Mouse (Mus musculus) ovary, postnatal 14 days (tissue): ENCODE results near the gene Gm17571.
A peak's percentile ranks its signal among the peaks of the same experiment; 100 is the strongest.

Experiments
- DNase-seq: peaks from one replicate; pipeline ENCODE4 v3.0.0; 2022; ENCODE audit warnings: low spot score

Gm17571 gene

DNA sequence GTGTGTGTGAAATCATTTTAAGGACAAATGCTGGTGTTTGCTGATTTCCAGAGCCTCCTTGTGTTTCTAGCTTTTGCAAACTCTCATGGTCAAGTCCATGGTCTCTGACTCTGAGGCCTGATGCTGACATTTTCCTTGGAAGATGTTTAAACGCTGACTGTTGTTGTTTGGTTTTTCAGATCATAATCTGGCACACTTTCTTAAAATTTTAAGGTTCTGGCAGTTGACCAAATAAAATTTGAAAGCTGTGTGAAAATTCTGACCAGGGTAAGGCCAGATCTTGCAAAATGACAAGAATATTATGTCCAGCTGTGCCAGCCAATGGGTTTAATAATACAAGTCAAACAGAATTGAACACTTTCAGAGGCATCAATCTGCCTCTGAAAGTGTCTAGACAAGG is 8.7 kb upstream of the Gm17571 start:
- DNase-seq, result no peak

DNA sequence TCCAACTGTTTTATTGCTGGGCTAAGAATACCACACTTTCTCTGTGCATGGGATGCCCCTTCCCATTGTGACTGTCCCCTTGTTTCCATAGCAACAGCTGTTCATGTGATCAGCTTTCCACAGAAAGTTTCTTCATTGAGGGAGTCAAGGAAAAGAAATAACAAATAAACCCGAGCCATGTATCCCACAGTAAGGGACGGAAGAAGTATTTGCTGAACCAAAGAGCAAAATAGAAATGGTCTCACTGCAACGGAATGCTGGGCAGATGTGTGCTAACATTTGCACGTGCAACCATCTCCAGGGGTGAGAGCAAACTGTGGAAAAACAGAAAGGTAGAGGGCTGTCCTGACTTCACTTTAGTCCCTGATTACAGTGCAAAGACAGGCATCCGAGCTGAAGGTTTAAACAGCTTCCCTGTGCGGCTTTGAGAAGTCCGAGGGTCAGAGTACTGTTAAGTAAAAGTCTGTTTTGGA is 8.1 kb upstream of the Gm17571 start:
- DNase-seq, result no peak

DNA sequence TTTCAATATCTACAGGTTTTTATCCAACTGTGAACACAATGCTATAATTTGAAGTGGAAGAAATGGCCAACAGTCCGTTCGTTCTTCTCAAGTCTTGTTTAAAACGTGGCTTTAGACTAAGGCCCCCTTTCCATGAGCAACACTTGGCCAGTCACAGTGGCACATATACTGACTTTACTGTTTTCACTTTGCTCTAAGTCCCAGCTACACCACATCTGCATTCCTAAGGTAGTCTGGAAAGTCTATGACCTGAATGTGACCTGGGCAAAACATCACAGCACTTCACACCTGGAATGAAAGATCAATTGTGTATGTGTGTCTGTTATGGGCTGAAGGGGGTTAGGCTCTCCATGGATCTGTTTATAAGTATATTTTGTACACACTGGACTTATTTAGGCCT is 2.2 kb upstream of the Gm17571 start:
- DNase-seq, result no peak

DNA sequence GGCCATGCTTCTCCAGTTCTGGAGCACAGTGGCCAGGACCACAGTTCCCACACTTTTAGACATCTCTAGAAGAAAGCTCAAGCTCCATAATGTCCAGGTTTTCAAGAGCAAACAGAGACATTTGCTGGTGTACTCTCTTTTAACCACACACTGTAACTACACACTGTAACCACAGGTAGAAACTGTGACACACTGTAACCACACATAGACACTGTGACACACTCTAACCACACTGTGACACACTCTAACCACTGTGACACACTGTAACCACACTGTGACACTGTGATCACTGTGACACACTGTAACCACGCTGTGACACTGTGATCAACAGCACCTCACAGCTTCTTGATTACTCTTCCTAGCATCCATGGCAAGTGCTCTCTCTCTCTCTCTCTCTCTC is 317 bp downstream of the Gm17571 start:
- no peak for DNase-seq

DNA sequence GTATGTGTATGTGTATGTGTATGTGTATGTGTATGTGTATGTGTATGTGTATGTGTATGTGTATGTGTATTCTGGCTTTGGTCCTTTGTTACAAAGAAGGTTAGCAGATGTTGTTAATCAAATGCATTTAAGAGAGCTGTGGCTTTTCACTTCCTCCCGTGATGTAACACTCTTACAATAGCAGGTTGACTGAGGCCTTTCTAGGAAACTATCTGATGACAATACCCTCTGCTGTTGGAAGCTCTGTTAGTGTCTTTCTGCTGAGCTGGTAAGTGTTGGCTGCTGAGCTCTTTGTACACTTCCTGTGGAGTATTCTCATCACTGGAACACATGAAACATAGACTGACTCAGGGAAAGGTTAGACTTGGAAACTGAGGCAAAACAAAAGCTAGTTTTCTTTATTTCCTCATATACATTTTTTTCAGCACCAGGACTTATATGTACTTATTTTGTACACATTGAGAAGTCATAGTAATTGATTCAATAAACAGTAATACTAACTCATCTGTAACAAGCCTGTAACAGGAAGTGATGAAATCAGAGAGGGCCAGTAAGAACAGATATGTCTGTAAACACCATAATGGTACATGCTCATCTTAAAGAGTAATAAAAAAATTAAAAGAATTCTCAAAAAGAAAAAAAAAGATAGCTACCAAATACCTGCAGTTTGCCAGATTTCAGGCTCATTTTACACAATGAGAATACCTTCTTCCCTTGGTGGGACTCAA is 2.9 kb downstream of the Gm17571 start:
- DNase-seq, result no peak

DNA sequence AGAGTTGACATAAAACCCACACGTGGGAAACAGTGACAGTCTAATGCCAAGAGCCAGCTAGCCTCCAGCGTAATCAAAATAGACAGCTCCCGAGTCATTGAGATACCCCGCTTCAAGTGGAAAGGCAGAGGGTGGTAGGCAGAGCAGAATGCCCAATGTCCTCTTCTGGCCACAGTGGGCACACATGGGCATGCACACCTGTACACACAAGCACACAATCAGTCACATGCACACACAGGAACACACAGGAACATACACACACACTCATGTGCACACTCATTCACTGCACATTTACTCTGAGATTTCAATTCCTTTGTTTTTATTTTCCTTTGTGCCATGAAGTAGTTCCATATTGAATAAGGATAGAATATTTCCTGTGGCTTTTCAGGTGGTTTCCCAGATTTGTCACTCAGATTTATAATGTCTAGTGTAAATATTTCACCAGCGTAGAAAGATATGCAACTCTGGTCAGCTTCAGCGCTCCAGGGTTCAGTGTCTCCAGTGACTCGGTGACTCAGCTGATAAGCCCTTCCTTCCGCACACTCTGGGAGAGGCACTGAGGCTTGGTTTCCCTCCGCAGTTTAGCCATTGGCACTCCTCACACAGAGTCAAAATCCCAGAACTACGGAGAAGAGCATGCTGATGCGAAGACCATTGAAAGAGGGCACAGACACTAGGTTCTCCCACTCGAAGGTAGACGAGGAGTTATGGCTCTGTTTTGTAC is 4.4 kb downstream of the Gm17571 start:
- no peak for DNase-seq

DNA sequence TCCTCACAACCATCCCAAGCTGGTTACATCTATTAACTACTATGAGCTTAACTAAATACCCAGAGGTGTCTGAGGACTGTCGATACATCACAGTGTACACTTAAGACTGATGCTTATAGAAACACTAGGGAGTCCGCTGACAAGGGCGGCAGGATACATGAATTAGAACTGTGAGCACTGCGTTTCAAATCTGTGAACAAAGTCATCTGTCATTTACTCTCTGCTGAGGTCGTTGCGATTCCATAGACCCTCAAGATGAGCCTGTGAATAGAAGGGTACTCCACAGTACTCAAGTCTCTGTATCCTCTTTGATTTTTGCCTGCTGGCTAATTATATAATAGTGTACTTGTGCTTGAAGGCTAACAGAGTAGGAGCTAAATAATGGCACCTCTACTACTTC is 5.6 kb downstream of the Gm17571 start:
- no peak for DNase-seq

DNA sequence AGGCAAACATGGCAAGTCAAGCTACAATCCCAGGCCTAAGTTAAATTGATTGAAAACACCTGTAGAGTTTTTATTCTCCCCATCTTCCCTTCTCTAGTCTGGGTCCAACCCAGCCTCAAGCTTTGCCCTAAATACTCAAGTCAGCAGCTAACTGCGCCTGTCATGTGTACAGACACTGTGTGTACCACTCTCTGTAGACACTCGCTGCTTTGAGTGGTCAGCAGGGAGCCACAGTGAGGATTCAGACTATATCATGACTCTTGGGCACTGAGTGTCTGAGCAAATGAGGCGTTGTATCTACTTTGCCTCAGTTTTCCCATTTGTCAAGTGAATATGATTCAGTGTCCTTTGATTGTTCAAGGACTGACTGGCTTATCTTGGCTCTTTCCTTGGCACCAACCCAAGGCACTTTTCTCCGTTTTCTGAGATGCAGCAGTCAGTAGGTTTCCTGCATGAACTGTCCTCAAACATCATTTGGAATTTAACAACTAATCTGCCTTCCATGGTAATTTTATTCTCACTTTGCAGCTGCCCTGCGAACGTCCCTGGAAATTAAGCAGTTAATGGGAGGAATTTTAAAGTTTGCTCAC is 13.0 kb downstream of the Gm17571 start:
- DNase-seq, result no peak

DNA sequence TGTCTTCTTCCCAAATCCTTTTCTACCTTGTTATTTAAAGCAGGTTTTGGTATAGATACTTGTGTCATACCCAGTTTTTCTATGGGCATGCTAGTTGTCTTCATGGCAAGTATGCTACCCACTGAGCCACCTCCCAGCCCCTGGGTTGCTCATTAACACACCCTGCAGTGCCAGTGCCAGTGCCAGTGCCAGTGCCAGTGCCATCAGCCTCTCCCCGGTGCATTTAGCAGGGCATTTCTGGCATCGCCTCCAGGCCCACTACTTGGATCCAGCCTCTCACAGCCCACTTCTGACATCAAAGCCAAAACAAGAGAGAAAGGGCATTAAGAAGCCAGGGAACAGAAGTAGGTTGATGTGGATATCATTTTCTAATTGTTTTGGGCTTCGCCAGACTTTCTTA is 14.9 kb downstream of the Gm17571 start:
- DNase-seq, result no peak

DNA sequence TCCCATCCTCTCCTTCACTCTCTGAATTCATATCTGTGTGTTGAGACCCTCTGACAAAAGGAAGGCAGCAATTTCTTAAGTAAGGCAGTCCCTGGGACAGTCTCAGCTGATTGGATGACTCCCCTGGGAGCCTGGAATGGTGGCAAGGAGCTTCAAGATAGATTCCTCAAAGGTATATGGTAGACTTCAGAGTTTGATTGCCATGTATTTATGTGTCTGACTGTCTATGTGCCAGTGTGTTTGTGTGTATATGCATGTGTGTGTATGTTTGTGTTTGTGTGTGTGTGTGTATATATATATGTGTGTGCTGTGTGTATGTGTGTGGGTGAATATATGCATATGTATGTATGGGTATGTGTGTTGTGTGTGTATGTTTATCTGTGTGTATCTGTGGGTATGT is 15.8 kb downstream of the Gm17571 start:
- no peak for DNase-seq

DNA sequence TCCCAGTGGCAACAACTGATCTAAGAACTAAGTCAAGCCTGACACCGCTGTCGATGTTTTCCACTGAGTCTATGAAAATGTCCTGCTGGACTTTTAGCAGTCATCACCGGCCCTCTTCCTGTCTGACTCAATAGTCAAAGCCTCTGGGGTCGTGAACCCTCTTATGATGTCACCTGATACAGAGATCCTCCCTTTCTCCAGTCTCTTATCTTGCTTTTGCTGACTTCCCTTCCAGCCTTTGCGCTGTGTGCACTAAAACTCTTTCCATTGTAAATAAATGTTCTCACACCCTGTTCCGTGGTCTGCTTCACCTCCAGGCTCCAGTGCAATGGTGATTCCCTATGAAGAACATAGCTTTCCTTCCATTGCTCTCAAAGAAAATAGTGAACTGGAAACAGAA is 16.3 kb downstream of the Gm17571 start:
- no peak for DNase-seq

DNA sequence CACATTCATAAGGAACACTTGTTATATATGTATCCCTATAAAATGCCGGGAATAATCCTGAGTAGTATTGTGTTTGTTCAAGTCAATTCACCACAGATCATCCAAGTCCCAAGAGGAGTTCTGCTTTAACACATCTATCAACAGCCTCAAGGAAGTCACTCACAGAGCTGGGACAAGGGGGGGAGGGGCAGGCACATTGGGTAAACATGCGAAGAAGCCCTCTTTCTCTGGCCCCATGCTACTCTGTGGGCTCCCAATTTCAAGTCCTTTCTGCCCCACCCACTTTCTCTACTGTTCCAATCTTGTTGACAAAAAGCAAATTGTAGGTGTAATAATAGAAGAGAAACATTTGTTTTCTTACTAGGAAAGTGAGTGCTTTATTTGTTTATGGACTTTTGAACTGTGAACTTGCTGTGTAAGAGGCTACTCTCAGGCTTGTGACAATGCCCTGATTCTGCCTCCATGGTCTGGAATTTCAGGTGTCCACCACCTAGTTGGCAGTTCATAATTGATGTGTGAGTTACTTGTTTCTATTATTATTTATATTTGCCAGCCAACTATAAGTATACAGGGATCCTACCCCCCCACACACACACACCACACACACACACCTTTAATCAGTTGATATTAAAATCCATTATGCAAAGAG is 17.0 kb downstream of the Gm17571 start:
- no peak for DNase-seq

DNA sequence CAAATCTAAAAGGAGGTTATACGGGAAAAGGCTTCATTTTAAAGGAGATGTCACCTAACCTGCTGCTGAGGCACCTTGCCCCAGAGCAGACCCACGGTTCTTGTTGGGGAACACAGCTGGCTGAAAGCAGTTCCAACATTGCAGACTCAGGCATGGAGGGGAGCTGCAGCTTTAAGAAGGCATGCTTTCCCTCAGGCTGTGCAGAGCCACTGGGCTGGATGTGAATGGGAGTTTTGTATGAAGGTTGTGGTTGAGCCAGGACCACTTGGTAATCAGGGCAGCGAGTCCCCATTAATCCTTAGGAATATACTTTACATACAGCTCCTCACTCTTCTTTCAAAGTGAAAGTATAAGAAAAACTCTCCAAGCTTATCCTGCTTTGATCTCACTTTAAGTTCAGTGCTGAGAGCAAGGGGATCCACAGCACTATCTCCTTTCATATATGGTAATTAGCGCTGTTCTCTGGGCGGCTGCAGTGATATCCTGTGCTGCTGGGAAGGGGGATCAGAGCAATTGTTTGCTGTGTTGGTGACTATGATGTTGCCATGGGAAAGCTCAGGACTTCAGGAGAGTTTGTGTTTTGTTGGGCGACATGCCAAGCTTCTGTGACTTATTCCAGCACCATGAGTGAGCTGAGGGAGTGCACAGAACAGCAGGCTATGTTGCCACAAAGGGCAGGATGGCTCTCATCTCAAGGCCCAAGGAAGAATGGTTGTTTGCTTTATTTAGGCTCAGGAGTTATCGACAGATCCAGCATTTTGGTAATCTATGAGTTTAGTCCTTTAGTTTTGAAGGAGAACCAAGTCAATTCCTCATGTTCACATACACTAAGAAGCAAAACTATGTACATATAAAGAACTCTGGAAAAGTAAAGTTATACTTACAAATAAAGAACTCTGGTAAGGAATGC is 21.3 kb downstream of the Gm17571 start:
- DNase-seq, result peak; percentile 46

DNA sequence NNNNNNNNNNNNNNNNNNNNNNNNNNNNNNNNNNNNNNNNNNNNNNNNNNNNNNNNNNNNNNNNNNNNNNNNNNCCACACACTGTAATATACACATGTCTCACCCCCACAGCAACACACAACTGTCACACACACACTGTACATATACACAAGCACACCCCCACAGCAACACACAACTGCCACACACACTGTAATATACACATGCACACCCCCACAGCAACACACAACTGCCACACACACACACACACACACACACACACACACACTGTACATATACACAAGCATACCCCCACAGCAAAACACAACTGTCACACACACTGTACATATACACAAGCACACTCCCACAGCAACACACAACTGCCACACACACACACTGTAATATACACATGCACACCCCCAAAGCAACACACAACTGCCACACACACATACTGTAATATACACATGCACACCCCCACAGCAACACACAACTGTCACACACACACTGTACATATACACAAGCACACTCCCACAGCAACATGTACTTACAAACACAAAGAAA is 32.3 kb downstream of the Gm17571 start:
- DNase-seq, result no peak
